Mouse (Mus musculus): ENCODE data around the gene Mipol1. TPM values are rescaled to one million over a fixed set of nuclear protein-coding genes. Genes with fewer than 3 reads are reported as not detected.

The Mipol1 gene
- polyA plus RNA-seq, 1 experiment from 2014 or later, result 8.7 TPM

DNA sequence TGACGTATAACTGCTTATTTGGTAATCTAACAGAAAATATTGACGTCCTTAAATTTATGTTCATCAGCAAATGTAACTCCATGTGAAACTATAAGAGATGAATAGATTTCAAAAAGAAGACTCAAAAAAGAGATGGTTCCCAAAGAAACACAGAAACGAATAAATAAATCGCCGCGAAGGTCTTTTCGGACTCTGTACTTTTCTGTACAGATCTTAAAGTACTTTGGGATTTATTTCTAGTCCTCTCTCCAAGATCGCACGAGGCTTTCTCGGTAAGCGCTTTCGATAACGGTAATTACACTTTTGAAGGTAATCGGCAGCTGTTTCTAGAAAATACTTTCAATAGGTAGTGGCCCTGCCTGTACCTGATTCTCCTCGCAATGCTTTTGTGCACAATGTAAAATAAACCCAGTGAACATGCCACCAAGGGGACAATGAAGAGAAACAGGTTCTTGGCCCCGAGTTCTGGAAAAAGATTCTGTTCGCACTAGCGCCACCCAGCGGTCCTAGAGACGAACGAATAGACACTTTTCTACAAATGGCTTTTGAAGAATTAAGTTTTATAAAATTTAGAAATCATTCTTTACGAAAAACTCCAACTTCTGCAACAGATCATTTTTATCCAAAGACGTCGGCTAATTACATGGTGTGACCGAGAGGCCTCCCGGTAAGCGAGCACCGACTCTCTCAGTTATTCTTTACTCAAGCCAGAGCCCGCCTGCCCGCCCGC, 314.6 kb downstream of the Mipol1 start:
- 1% methylated on average over 31 of the region's 31 CpGs for WGBS
- no peak for ATAC-seq (ENCODE audit: low read depth)
- peaks cover 73% of the 10 kb centered on the region for H3K27me3 ChIP-seq (ENCODE audit: control insufficient read depth, insufficient read depth, low read depth, low read length)
- H3K36me3 ChIP-seq (ENCODE audit: control insufficient read depth, insufficient read depth, low read length), result no peaks in the 10 kb centered on the region
- H3K4me3 ChIP-seq (ENCODE audit: low read length), result peak overlapping the region; percentile 70
- H3K9me3 ChIP-seq (ENCODE audit: control insufficient read depth, low read length), result no peaks in the 10 kb centered on the region
- H3K4me1 ChIP-seq (replicated peaks; ENCODE audit: control insufficient read depth, insufficient read depth, low read length), result peaks cover 9% of the 10 kb centered on the region; the same call in 1 of the 2 replicates
- H3K4me2 ChIP-seq (ENCODE audit: low read depth, low read length), result peak overlapping the region; percentile 74
- H3K27ac ChIP-seq (ENCODE audit: low read length), result peak overlapping the region; percentile 96
- H3K9ac ChIP-seq (ENCODE audit: low read length), result peak overlapping the region; percentile 84

DNA sequence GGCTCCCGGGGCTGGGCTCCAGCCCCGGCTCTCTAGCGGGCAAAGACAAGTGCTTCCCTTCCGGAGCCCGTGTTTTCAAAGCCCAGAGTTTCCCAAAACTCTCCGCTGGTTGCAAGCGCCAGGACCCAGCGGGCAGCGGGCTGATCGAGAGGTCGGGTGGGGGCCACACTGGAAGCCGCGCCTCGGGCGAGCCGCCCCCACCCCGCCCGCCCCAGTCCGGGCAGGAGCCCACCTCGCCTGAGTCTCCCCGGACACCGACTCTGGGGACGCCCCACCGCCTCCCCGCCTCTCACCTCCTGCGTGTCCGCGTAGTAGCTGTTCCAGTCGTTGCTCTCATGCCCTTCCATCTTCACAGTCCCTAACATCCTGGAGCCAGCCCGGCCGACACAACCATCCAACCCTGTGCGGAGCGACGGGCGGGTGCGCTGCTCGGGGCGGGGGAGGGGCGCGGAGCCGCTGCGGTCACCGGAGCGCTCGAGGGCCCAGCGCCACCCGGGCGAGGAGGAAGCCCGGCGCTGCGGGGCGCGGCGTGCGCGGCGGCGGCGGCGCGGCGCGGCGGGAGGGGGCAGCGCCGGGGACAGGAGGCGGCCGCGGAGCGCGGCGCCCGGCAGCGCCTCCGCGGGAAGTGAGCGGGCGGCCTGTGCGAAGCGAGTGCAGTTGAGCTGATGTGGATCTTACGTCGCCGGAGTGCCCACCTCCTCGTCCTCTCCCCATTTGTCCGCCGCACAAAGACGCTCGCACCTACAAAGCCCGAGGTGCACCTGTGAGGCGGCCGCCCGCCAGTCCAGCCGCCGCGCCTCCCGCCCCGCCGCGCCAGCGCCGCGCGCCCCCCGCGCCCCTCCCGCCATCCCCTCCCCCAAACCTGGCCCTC, 315.4 kb downstream of the Mipol1 start:
- no peaks in the 10 kb centered on the region for H3K36me3 ChIP-seq (ENCODE audit: control insufficient read depth, insufficient read depth, low read length)
- peak overlapping the region; percentile 70 for H3K4me3 ChIP-seq (ENCODE audit: low read length)
- peak; percentile 68 for ATAC-seq (ENCODE audit: low read depth)
- H3K9ac ChIP-seq (ENCODE audit: low read length), result peak overlapping the region; percentile 84
- peaks cover 78% of the 10 kb centered on the region for H3K27me3 ChIP-seq (ENCODE audit: control insufficient read depth, insufficient read depth, low read depth, low read length)
- no peaks in the 10 kb centered on the region for H3K9me3 ChIP-seq (ENCODE audit: control insufficient read depth, low read length)
- WGBS, result under 1% methylated on average over 50 of the region's 106 CpGs
- peak overlapping the region; percentile 74 for H3K4me2 ChIP-seq (ENCODE audit: low read depth, low read length)
- peaks cover 9% of the 10 kb centered on the region; the same call in 1 of the 2 replicates for H3K4me1 ChIP-seq (replicated peaks; ENCODE audit: control insufficient read depth, insufficient read depth, low read length)
- peak overlapping the region; percentile 96 for H3K27ac ChIP-seq (ENCODE audit: low read length)

Other genes starting within 250 kb of the Mipol1 start
- gene Slc25a21, start 33.0 kb upstream of the Mipol1 start, polyA plus RNA-seq (2015; fragmentation: Nextera tagmentation; extraction: Ambion mirVana), result 0.30 and 0.45 TPM in 2 replicates
- gene Prps1l3, start within 50 bp of the Mipol1 start, polyA plus RNA-seq (2015; fragmentation: Nextera tagmentation; extraction: Ambion mirVana), result 68.2 TPM in 2 replicates